Mouse (Mus musculus) midbrain, embryonic 14.5 days (tissue): ENCODE measurements around the gene Ndufb2. TPM values are rescaled to one million over a fixed set of nuclear protein-coding genes. Genes with fewer than 3 reads are reported as not detected.

Experiments
- ATAC-seq: fragments of 200-750 bp; cut with Nextera tagmentation; 2 replicates; pipeline ENCODE4 v1.8.0; 2017; ENCODE audit warnings: moderate number of reproducible peaks, moderate library complexity; ENCODE audit not compliant: low FRiP score, low TSS enrichment
- DNase-seq: peaks from one replicate; pipeline ENCODE4 v3.0.0-alpha.2; 2015
- H3K27ac ChIP-seq: fragments of 300-500 bp; sonication (generic); replicated peaks from 2 replicates; pipeline ENCODE4 v1.5.1; 2014; ENCODE audit warnings: mild to moderate bottlenecking, low read depth, low read length, moderate library complexity
- H3K27me3 ChIP-seq: fragments of 300-500 bp; sonication (generic); 2 replicates; pipeline ENCODE4 v1.6.1; 2014; ENCODE audit warnings: low read length, control low read depth, mixed read lengths; ENCODE audit not compliant: control insufficient read depth, insufficient read depth
- H3K36me3 ChIP-seq: fragments of 300-500 bp; sonication (generic); 2 replicates; pipeline ENCODE4 v1.6.1; 2014; ENCODE audit warnings: low read length, control low read depth; ENCODE audit not compliant: control insufficient read depth, insufficient read depth
- H3K4me1 ChIP-seq: fragments of 300-500 bp; sonication (generic); 2 replicates; pipeline ENCODE4 v1.6.1; 2014; ENCODE audit warnings: mild to moderate bottlenecking, antibody characterized with exemption, low read length, control low read depth; ENCODE audit not compliant: control insufficient read depth, insufficient read depth
- H3K4me2 ChIP-seq: fragments of 300-500 bp; sonication (generic); 2 replicates; pipeline ENCODE4 v1.6.1; 2014; ENCODE audit warnings: mild to moderate bottlenecking, low read length, moderate library complexity
- H3K4me3 ChIP-seq: fragments of 300-500 bp; sonication (generic); replicated peaks from 2 replicates; pipeline ENCODE4 v1.5.1; 2014; ENCODE audit warnings: low read depth, low read length
- H3K9ac ChIP-seq: fragments of 300-500 bp; sonication (generic); replicated peaks from 2 replicates; pipeline ENCODE4 v1.6.1; 2014; ENCODE audit warnings: mild to moderate bottlenecking, low read length, moderate library complexity
- H3K9me3 ChIP-seq: fragments of 300-500 bp; sonication (generic); 2 replicates; pipeline ENCODE4 v1.6.1; 2016; ENCODE audit warnings: low read length, control low read depth, mixed read lengths; ENCODE audit not compliant: control insufficient read depth
- WGBS: fragments of 180-500 bp; shearing (Covaris S2); extraction: QIAGEN DNeasy Blood & Tissue Kit; methylation state at CpG from one replicate; pipeline ENCODE4 v1.1.7; 2014; 5-methylcytosine and 5-hydroxymethylcytosine counted together
- polyA plus RNA-seq: library from polyadenylated mRNA; unstranded; fragments of >200 nt; fragmentation: Nextera tagmentation; extraction: Ambion mirVana; gene quantifications from 2 replicates; pipeline ENCODE4 v1.2.1, GENCODE M21; 2014

Ndufb2 gene
- polyA plus RNA-seq, 1 experiment from 2014 or later = 404 TPM

- peak overlapping the region; percentile 79 for H3K4me3 ChIP-seq
- H3K4me1 ChIP-seq = peaks cover 11% of the 10 kb centered on the region
- H3K27ac ChIP-seq = peak overlapping the region; percentile 96
- WGBS = 20% methylated on average over 10 of the region's 10 CpGs
- peak overlapping the region; percentile 90 for H3K9ac ChIP-seq
- H3K9me3 ChIP-seq = no peaks in the 10 kb centered on the region
- H3K27me3 ChIP-seq = no peaks in the 10 kb centered on the region
- peak overlapping the region; percentile 71 for H3K4me2 ChIP-seq
- DNase-seq = no peak
- H3K36me3 ChIP-seq = peaks cover 21% of the 10 kb centered on the region
- ATAC-seq = peak; percentile 46
Measured at GRCm38 (mm10) chr6:39574555-39574869, 17.9 kb upstream of the Ndufb2 start.

- H3K4me3 ChIP-seq = peak overlapping the region; percentile 79
- peak overlapping the region; percentile 96 for H3K27ac ChIP-seq
- H3K9ac ChIP-seq = peak overlapping the region; percentile 90; the same call in 1 of the 2 replicates
- 71% methylated on average over 7 of the region's 7 CpGs for WGBS
- H3K4me1 ChIP-seq = peaks cover 11% of the 10 kb centered on the region
- no peak for DNase-seq
- peak overlapping the region; percentile 71 for H3K4me2 ChIP-seq
- H3K27me3 ChIP-seq = no peaks in the 10 kb centered on the region
- no peaks in the 10 kb centered on the region for H3K9me3 ChIP-seq
- peaks cover 26% of the 10 kb centered on the region for H3K36me3 ChIP-seq
- no peak for ATAC-seq
Measured at GRCm38 (mm10) chr6:39574951-39575350, 17.4 kb upstream of the Ndufb2 start.

GRCm38 (mm10) chr6:39579552-39579951, 12.8 kb upstream of the Ndufb2 start:
- Histone ChIP-seq H3K27ac (no peak overlapping the region), H3K36me3 (peaks cover 63% of the 10 kb centered on the region), H3K4me1 (peaks cover 8% of the 10 kb centered on the region), H3K9ac (no peak overlapping the region), H3K4me2 (no peak overlapping the region), H3K9me3 (no peaks in the 10 kb centered on the region), H3K4me3 (no peak overlapping the region), H3K27me3 (no peaks in the 10 kb centered on the region)
- no peak for ATAC-seq
- DNase-seq = no peak
- 96% methylated on average over 7 of the region's 7 CpGs for WGBS

- no peak overlapping the region for H3K4me2 ChIP-seq
- H3K9me3 ChIP-seq = no peaks in the 10 kb centered on the region
- no peak overlapping the region for H3K27ac ChIP-seq
- no peak overlapping the region for H3K9ac ChIP-seq
- H3K36me3 ChIP-seq = peaks cover 70% of the 10 kb centered on the region
- H3K4me1 ChIP-seq = no peaks in the 10 kb centered on the region
- no peak overlapping the region for H3K4me3 ChIP-seq
- WGBS = 95% methylated on average over 2 of the region's 2 CpGs
- H3K27me3 ChIP-seq = no peaks in the 10 kb centered on the region
- DNase-seq = no peak
- no peak for ATAC-seq
Measured at GRCm38 (mm10) chr6:39580558-39580957, 11.8 kb upstream of the Ndufb2 start.

GRCm38 (mm10) chr6:39581087-39581784, 11.1 kb upstream of the Ndufb2 start:
- no peaks in the 10 kb centered on the region for H3K27me3 ChIP-seq
- no peak overlapping the region for H3K4me2 ChIP-seq
- no peaks in the 10 kb centered on the region for H3K9me3 ChIP-seq
- ATAC-seq (no peak), DNase-seq (no peak)
- no peak overlapping the region for H3K4me3 ChIP-seq
- peaks cover 76% of the 10 kb centered on the region for H3K36me3 ChIP-seq
- H3K4me1 ChIP-seq = no peaks in the 10 kb centered on the region
- 79% methylated on average over 7 of the region's 7 CpGs for WGBS
- no peak overlapping the region for H3K27ac ChIP-seq
- H3K9ac ChIP-seq = no peak overlapping the region

- ATAC-seq (no peak), DNase-seq (no peak)
- peaks cover 79% of the 10 kb centered on the region for H3K36me3 ChIP-seq
- no peak within 1 kb of the TSS for H3K9ac ChIP-seq
- no peaks in the 10 kb centered on the region for H3K9me3 ChIP-seq
- H3K4me2 ChIP-seq = no peak within 1 kb of the TSS
- no peaks in the 10 kb centered on the region for H3K27me3 ChIP-seq
- no peak within 1 kb of the TSS for H3K27ac ChIP-seq
- no peak within 1 kb of the TSS for H3K4me3 ChIP-seq
- H3K4me1 ChIP-seq = no peaks in the 10 kb centered on the region
- WGBS = 94% methylated on average over 6 of the region's 6 CpGs
Measured at GRCm38 (mm10) chr6:39585517-39585916, 6.9 kb upstream of the Ndufb2 start, which contains the start of gene Gm42420. Gene Gm42420, plus strand, starts transcription at chr6:39585753.

GRCm38 (mm10) chr6:39591481-39591880, 893 bp upstream of the Ndufb2 start:
- Histone ChIP-seq H3K9me3 (no peaks in the 10 kb centered on the region), H3K4me1 (peaks cover 5% of the 10 kb centered on the region; the same call in 1 of the 2 replicates), H3K9ac (no peak overlapping the region), H3K27ac (no peak overlapping the region), H3K36me3 (peaks cover 30% of the 10 kb centered on the region), H3K4me3 (no peak overlapping the region), H3K4me2 (no peak overlapping the region), H3K27me3 (no peaks in the 10 kb centered on the region)
- no peak for DNase-seq
- ATAC-seq = no peak
- WGBS = 98% methylated on average over 4 of the region's 4 CpGs

GRCm38 (mm10) chr6:39600851-39601250, 8.5 kb downstream of the Ndufb2 start:
- H3K4me3 ChIP-seq = no peak overlapping the region
- no peaks in the 10 kb centered on the region for H3K9me3 ChIP-seq
- ATAC-seq (no peak), DNase-seq (no peak)
- no peak overlapping the region for H3K27ac ChIP-seq
- no peaks in the 10 kb centered on the region for H3K27me3 ChIP-seq
- no peak overlapping the region for H3K9ac ChIP-seq
- H3K36me3 ChIP-seq = peaks cover 54% of the 10 kb centered on the region
- no peaks in the 10 kb centered on the region for H3K4me1 ChIP-seq
- H3K4me2 ChIP-seq = no peak overlapping the region
- 95% methylated on average over 3 of the region's 3 CpGs for WGBS

- 85% methylated on average over 3 of the region's 3 CpGs for WGBS
- no peak for DNase-seq
- H3K36me3 ChIP-seq = peaks cover 54% of the 10 kb centered on the region
- no peak overlapping the region for H3K4me3 ChIP-seq
- no peak overlapping the region for H3K9ac ChIP-seq
- no peak for ATAC-seq
- H3K4me2 ChIP-seq = no peak overlapping the region
- no peaks in the 10 kb centered on the region for H3K4me1 ChIP-seq
- no peak overlapping the region for H3K27ac ChIP-seq
- no peaks in the 10 kb centered on the region for H3K9me3 ChIP-seq
- no peaks in the 10 kb centered on the region for H3K27me3 ChIP-seq
Measured at GRCm38 (mm10) chr6:39601828-39602227, 9.5 kb downstream of the Ndufb2 start.
